Mouse (Mus musculus) heart, embryonic 12.5 days (tissue): ENCODE measurements around the gene Lyzl4. TPM values are rescaled to one million over a fixed set of nuclear protein-coding genes. Genes with fewer than 3 reads are reported as not detected.
"Not testable (repeated sequence)": the region's sequence is repeated elsewhere in the genome, so short reads cannot be mapped to it uniquely, and the experiment has no call there.

Experiments
- ATAC-seq: fragments of 200-750 bp; cut with Nextera tagmentation; 2 replicates; pipeline ENCODE4 v1.8.0; 2017; ENCODE audit warnings: moderate TSS enrichment, moderate library complexity; ENCODE audit not compliant: insufficient number of reproducible peaks, low FRiP score
- H3K27ac ChIP-seq: fragments of 300-500 bp; sonication (generic); 2 replicates; pipeline ENCODE4 v1.5.1; 2016; ENCODE audit warnings: mild to moderate bottlenecking, moderate library complexity; ENCODE audit not compliant: poor library complexity, severe bottlenecking
- H3K27me3 ChIP-seq: fragments of 300-500 bp; sonication (generic); replicated peaks from 2 replicates; pipeline ENCODE4 v1.6.1; 2016; ENCODE audit warnings: mild to moderate bottlenecking, moderate library complexity
- H3K36me3 ChIP-seq: fragments of 300-500 bp; sonication (generic); 2 replicates; pipeline ENCODE4 v1.6.1; 2016; ENCODE audit warnings: mild to moderate bottlenecking, moderate library complexity
- H3K4me1 ChIP-seq: fragments of 300-500 bp; sonication (generic); replicated peaks from 2 replicates; pipeline ENCODE4 v1.6.1; 2016; ENCODE audit warnings: mild to moderate bottlenecking
- H3K4me2 ChIP-seq: fragments of 300-500 bp; sonication (generic); 2 replicates; pipeline ENCODE4 v1.6.1; 2016; ENCODE audit warnings: mild to moderate bottlenecking, moderate library complexity
- H3K4me3 ChIP-seq: fragments of 300-500 bp; sonication (generic); 2 replicates; pipeline ENCODE4 v1.5.1; 2016; ENCODE audit warnings: mild to moderate bottlenecking
- H3K9ac ChIP-seq: fragments of 300-500 bp; sonication (generic); 2 replicates; pipeline ENCODE4 v1.6.1; 2016; ENCODE audit warnings: mild to moderate bottlenecking, moderate library complexity
- H3K9me3 ChIP-seq: fragments of 300-500 bp; sonication (generic); replicated peaks from 2 replicates; pipeline ENCODE4 v1.6.1; 2016; ENCODE audit warnings: mild to moderate bottlenecking, moderate library complexity
- WGBS: fragments of 180-500 bp; shearing (Covaris S2); methylation state at CpG from one replicate; pipeline ENCODE4 v1.1.7; 2016; 5-methylcytosine and 5-hydroxymethylcytosine counted together
- polyA plus RNA-seq: library from polyadenylated mRNA; unstranded; fragments of >200 nt; fragmentation: Nextera tagmentation; extraction: Ambion mirVana; gene quantifications from 2 replicates; pipeline ENCODE4 v1.2.1, GENCODE M21; 2016

Lyzl4 gene
- polyA plus RNA-seq, 1 experiment from 2014 or later = not detected

- 83% methylated on average over 6 of the region's 6 CpGs for WGBS
Measured at GRCm38 (mm10) chr9:121599551-121599950, 42.3 kb downstream of the Lyzl4 start.

GRCm38 (mm10) chr9:121598106-121598505 lies 43.8 kb downstream of the Lyzl4 start:
- no peaks in the 10 kb centered on the region for H3K36me3 ChIP-seq
- no peak overlapping the region for H3K27ac ChIP-seq
- 56% methylated on average over 2 of the region's 2 CpGs for WGBS
- peaks cover 8% of the 10 kb centered on the region for H3K4me1 ChIP-seq
- H3K9me3 ChIP-seq = no peaks in the 10 kb centered on the region
- no peak overlapping the region for H3K4me3 ChIP-seq
- no peak for ATAC-seq
- no peaks in the 10 kb centered on the region for H3K27me3 ChIP-seq
- no peak overlapping the region for H3K9ac ChIP-seq
- H3K4me2 ChIP-seq = no peak overlapping the region

More at GRCm38 (mm10) chr9:121599551-121599950, 42.3 kb downstream of the Lyzl4 start:
- Histone ChIP-seq H3K4me2 (no peak overlapping the region), H3K4me1 (peaks cover 8% of the 10 kb centered on the region), H3K9ac (no peak overlapping the region), H3K4me3 (no peak overlapping the region), H3K27me3 (no peaks in the 10 kb centered on the region), H3K27ac (no peak overlapping the region), H3K9me3 (no peaks in the 10 kb centered on the region), H3K36me3 (no peaks in the 10 kb centered on the region)
- no peak for ATAC-seq

GRCm38 (mm10) chr9:121594771-121595170 lies 47.1 kb downstream of the Lyzl4 start:
- Histone ChIP-seq H3K9me3 (no peaks in the 10 kb centered on the region), H3K27ac (no peak overlapping the region), H3K4me1 (no peaks in the 10 kb centered on the region; the same call in 1 of the 2 replicates), H3K36me3 (no peaks in the 10 kb centered on the region), H3K9ac (no peak overlapping the region), H3K4me2 (no peak overlapping the region), H3K4me3 (no peak overlapping the region), H3K27me3 (0 out of 2 replicates have a peak, but pooled peaks cover 7% of the 10 kb centered on the region)
- WGBS = 64% methylated on average over 4 of the region's 4 CpGs
- no peak for ATAC-seq

GRCm38 (mm10) chr9:121593768-121594167 lies 48.1 kb downstream of the Lyzl4 start:
- H3K4me3 ChIP-seq, H3K9ac ChIP-seq, H3K4me1 ChIP-seq, H3K27me3 ChIP-seq, H3K9me3 ChIP-seq, H3K36me3 ChIP-seq, ATAC-seq, H3K27ac ChIP-seq, H3K4me2 ChIP-seq: not testable (repeated sequence)
- WGBS = 87% methylated on average over 3 of the region's 3 CpGs

GRCm38 (mm10) chr9:121592948-121593550 lies 48.8 kb downstream of the Lyzl4 start:
- H3K27ac ChIP-seq = no peak overlapping the region
- WGBS = 70% methylated on average over 13 of the region's 13 CpGs
- no peak overlapping the region for H3K4me2 ChIP-seq
- no peaks in the 10 kb centered on the region for H3K36me3 ChIP-seq
- H3K9me3 ChIP-seq = peaks cover 11% of the 10 kb centered on the region; the same call in 1 of the 2 replicates
- no peak overlapping the region for H3K9ac ChIP-seq
- H3K4me1 ChIP-seq = peaks cover 2% of the 10 kb centered on the region; the same call in 1 of the 2 replicates
- ATAC-seq = no peak
- H3K4me3 ChIP-seq = no peak overlapping the region
- H3K27me3 ChIP-seq = 0 out of 2 replicates have a peak, but pooled peaks cover 7% of the 10 kb centered on the region

- peaks cover 11% of the 10 kb centered on the region; the same call in 1 of the 2 replicates for H3K9me3 ChIP-seq
- H3K27ac ChIP-seq = no peak overlapping the region
- H3K4me1 ChIP-seq = peaks cover 2% of the 10 kb centered on the region; the same call in 1 of the 2 replicates
- H3K4me3 ChIP-seq = no peak overlapping the region
- 0 out of 2 replicates have a peak, but pooled peaks cover 7% of the 10 kb centered on the region for H3K27me3 ChIP-seq
- ATAC-seq = no peak
- no peak overlapping the region for H3K9ac ChIP-seq
- H3K36me3 ChIP-seq = no peaks in the 10 kb centered on the region
- H3K4me2 ChIP-seq = no peak overlapping the region
- WGBS = 33% methylated on average over 2 of the region's 2 CpGs
Measured at GRCm38 (mm10) chr9:121589533-121589932, 52.4 kb downstream of the Lyzl4 start.

GRCm38 (mm10) chr9:121574380-121574779 lies 67.5 kb downstream of the Lyzl4 start:
- no peak overlapping the region for H3K27ac ChIP-seq
- peaks cover 8% of the 10 kb centered on the region; the same call in 1 of the 2 replicates for H3K9me3 ChIP-seq
- WGBS = 58% methylated on average over 5 of the region's 5 CpGs
- H3K36me3 ChIP-seq = no peaks in the 10 kb centered on the region
- H3K4me3 ChIP-seq = no peak overlapping the region
- no peak overlapping the region for H3K9ac ChIP-seq
- H3K27me3 ChIP-seq = no peaks in the 10 kb centered on the region; the same call in 1 of the 2 replicates
- H3K4me2 ChIP-seq = no peak overlapping the region
- H3K4me1 ChIP-seq = no peaks in the 10 kb centered on the region
- ATAC-seq = no peak

- H3K9me3 ChIP-seq = no peaks in the 10 kb centered on the region; the same call in 1 of the 2 replicates
- no peak for ATAC-seq
- H3K27me3 ChIP-seq = no peaks in the 10 kb centered on the region
- no peaks in the 10 kb centered on the region for H3K36me3 ChIP-seq
- no peak overlapping the region for H3K4me2 ChIP-seq
- no peaks in the 10 kb centered on the region for H3K4me1 ChIP-seq
- no peak overlapping the region for H3K9ac ChIP-seq
- 31% methylated on average over 1 of the region's 1 CpGs for WGBS
- no peak overlapping the region for H3K4me3 ChIP-seq
- no peak overlapping the region for H3K27ac ChIP-seq
Measured at GRCm38 (mm10) chr9:121568451-121568850, 73.4 kb downstream of the Lyzl4 start.

- ATAC-seq = no peak
Measured at GRCm38 (mm10) chr9:121566387-121566786, 75.5 kb downstream of the Lyzl4 start.

GRCm38 (mm10) chr9:121563276-121563675 lies 78.6 kb downstream of the Lyzl4 start:
- Histone ChIP-seq H3K4me1 (no peaks in the 10 kb centered on the region), H3K27me3 (no peaks in the 10 kb centered on the region), H3K4me3 (no peak overlapping the region), H3K27ac (no peak overlapping the region), H3K9ac (no peak overlapping the region), H3K4me2 (no peak overlapping the region), H3K9me3 (no peaks in the 10 kb centered on the region), H3K36me3 (no peaks in the 10 kb centered on the region)
- 80% methylated on average over 7 of the region's 7 CpGs for WGBS
- no peak for ATAC-seq

More at GRCm38 (mm10) chr9:121566387-121566786, 75.5 kb downstream of the Lyzl4 start:
- Histone ChIP-seq H3K9me3 (no peaks in the 10 kb centered on the region; the same call in 1 of the 2 replicates), H3K27me3 (no peaks in the 10 kb centered on the region), H3K4me1 (no peaks in the 10 kb centered on the region), H3K27ac (no peak overlapping the region), H3K4me2 (no peak overlapping the region), H3K9ac (no peak overlapping the region), H3K36me3 (no peaks in the 10 kb centered on the region), H3K4me3 (no peak overlapping the region)
- 81% methylated on average over 7 of the region's 7 CpGs for WGBS

GRCm38 (mm10) chr9:121560515-121560914 lies 81.4 kb downstream of the Lyzl4 start:
- ATAC-seq = no peak
- WGBS = 77% methylated on average over 7 of the region's 7 CpGs

More at GRCm38 (mm10) chr9:121560515-121560914, 81.4 kb downstream of the Lyzl4 start:
- Histone ChIP-seq H3K4me2 (no peak overlapping the region), H3K4me1 (peaks cover 16% of the 10 kb centered on the region; the same call in 1 of the 2 replicates), H3K36me3 (no peaks in the 10 kb centered on the region), H3K4me3 (no peak overlapping the region), H3K9ac (no peak overlapping the region), H3K9me3 (no peaks in the 10 kb centered on the region), H3K27me3 (no peaks in the 10 kb centered on the region), H3K27ac (no peak overlapping the region)
